Mouse (Mus musculus) ES-Bruce4 (cell line): ENCODE results near the gene Atrip. TPM values are rescaled to one million over a fixed set of nuclear protein-coding genes. Genes with fewer than 3 reads are reported as not detected.

Source experiments
- H3K27ac ChIP-seq: 2 replicates; pipeline ENCODE4 v1.5.1; 2012; ENCODE audit warnings: low read length, inconsistent platforms; ENCODE audit not compliant: insufficient read depth
- H3K27me3 ChIP-seq: 2 replicates; pipeline ENCODE4 v1.6.1; 2012; ENCODE audit warnings: mild to moderate bottlenecking, low read length, inconsistent platforms; ENCODE audit not compliant: control insufficient read depth, poor library complexity, insufficient read depth, severe bottlenecking
- H3K36me3 ChIP-seq: 2 replicates; pipeline ENCODE4 v1.6.1; 2012; ENCODE audit warnings: inconsistent platforms, mild to moderate bottlenecking, low read length, moderate library complexity; ENCODE audit not compliant: control insufficient read depth, poor library complexity, insufficient read depth, severe bottlenecking
- H3K4me1 ChIP-seq: one replicate; pipeline ENCODE4 v1.8.1; 2011; ENCODE audit warnings: low read length; ENCODE audit not compliant: control insufficient read depth, insufficient read depth
- H3K4me3 ChIP-seq: 2 replicates; pipeline ENCODE4 v1.5.1; 2011; ENCODE audit warnings: low read depth, mild to moderate bottlenecking, low read length
- H3K9ac ChIP-seq: 2 replicates; pipeline ENCODE4 v1.6.1; 2012; ENCODE audit warnings: low read depth, mild to moderate bottlenecking, inconsistent platforms; ENCODE audit not compliant: poor library complexity, severe bottlenecking
- H3K9me3 ChIP-seq: replicated peaks from 2 replicates; pipeline ENCODE4 v1.6.1; 2012; ENCODE audit warnings: mild to moderate bottlenecking, low read length, inconsistent platforms; ENCODE audit not compliant: control insufficient read depth, poor library complexity, insufficient read depth, severe bottlenecking
- CTCF ChIP-seq: IDR thresholded peaks from one replicate; pipeline ENCODE4 v1.8.1; 2011; ENCODE audit warnings: low read depth, low read length
- EP300 ChIP-seq: IDR thresholded peaks from 2 replicates; pipeline ENCODE4 v1.6.1; 2011; ENCODE audit warnings: low read depth, low read length; ENCODE audit not compliant: insufficient read depth
- POLR2A ChIP-seq: IDR thresholded peaks from one replicate; pipeline ENCODE4 v1.8.1; 2011; ENCODE audit warnings: low read length; ENCODE audit not compliant: insufficient read depth
- polyA plus RNA-seq: library from polyadenylated mRNA; stranded (reverse); fragments of >200 nt; gene quantifications from 2 replicates; pipeline ENCODE4 v1.2.4, GENCODE M21; 2011; ENCODE audit warnings: low read depth; ENCODE audit not compliant: missing spikeins, insufficient read depth, insufficient read length

Gene Atrip
- polyA plus RNA-seq, 1 experiment, result 20.0 TPM

DNA sequence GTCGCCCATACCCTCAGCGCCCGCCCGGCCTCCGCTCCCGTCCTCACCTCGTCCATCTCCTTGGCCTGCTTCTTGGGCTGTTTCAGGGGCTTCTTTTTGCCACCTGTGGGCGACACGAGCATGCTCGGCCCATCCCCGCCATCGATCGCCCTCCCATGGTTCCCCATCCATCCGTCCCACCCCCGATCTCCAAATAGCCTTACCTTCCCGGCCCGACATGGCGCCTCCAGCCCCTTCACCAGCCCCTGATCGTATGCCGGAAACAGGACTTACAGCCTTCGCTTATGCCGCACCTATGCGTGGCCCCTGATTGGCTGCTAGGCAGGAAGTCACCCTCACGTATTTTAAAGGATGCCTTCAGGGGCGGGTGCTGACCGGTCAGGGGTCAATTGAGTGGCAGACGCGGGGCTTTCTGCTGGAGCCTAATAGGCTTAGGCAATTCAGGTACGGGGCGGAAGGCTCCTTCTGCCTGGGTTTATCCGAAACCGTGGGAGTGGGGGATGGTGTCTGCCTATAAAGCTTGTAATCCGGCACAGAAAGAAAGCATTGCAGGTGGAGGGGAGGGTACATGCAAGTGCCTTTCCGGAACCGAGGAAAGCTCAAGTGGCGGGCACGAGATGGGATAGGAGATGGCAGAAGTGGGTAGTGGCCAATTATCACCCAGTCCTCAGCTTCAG lies 8.3 kb upstream of the Atrip start, which contains the start of the genes Ccdc51 and Tma7:
Gene Ccdc51 (plus strand): TSS at position 370 of the 677 bp plus-strand sequence.
Gene Tma7 (minus strand): TSS at position 464 of the 677 bp plus-strand sequence.
- H3K27me3 ChIP-seq, result no peaks in the 10 kb centered on the region
- H3K4me1 ChIP-seq, result no peaks in the 10 kb centered on the region
- peak within 1 kb of the TSS; percentile 93 for H3K9ac ChIP-seq
- TF ChIP-seq EP300, result no peak
- peak; percentile 94 for TF ChIP-seq POLR2A
- no peak for TF ChIP-seq CTCF
- H3K9me3 ChIP-seq, result no peaks in the 10 kb centered on the region
- H3K36me3 ChIP-seq, result peaks cover 10% of the 10 kb centered on the region; the same call in 1 of the 2 replicates
- H3K27ac ChIP-seq, result peak within 1 kb of the TSS; percentile 31
- H3K4me3 ChIP-seq, result peak within 1 kb of the TSS; percentile 91

DNA sequence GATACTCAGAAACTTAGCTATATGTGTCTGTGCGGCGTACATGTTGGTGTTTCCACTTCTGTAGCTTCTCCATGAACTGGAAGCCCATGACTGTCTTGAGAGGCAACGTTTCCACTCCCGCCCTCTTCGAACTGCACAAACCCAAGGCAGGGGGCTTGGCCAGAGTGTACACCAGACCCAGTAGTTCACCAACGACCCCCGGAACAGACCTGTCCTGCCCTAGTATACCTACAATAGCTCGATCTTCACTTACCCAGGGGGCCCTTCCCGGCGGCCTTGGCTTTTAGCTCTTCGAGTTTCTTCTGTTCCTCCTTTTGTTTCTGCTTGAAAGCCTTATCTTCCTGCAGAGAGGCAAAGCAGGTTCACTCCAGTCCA lies 7.8 kb upstream of the Atrip start:
- H3K4me1 ChIP-seq, result no peaks in the 10 kb centered on the region
- TF ChIP-seq POLR2A (no peak), EP300 (no peak), CTCF (no peak)
- no peaks in the 10 kb centered on the region for H3K27me3 ChIP-seq
- H3K36me3 ChIP-seq, result peaks cover 10% of the 10 kb centered on the region; the same call in 1 of the 2 replicates
- H3K27ac ChIP-seq, result no peak overlapping the region
- H3K9me3 ChIP-seq, result no peaks in the 10 kb centered on the region
- peak overlapping the region; percentile 93 for H3K9ac ChIP-seq
- peak overlapping the region; percentile 91 for H3K4me3 ChIP-seq

DNA sequence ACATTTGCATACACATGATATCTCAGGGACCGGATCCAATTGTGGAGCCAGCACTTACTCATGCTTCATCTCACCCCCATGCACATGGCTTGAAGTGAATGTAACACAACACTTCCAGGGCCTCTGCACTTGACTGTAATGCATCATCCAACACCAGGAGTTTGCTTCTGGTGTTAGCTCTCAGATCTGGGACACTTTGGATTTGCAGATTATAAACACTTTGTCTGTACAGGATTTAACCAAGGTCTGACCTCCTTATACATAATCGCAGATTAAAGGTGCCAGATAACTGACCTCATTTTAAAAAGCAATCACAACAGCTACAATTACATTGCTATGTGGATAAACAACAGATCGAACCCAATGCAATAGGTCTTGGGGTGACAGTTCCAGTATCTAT lies 6.6 kb upstream of the Atrip start:
- H3K4me3 ChIP-seq, result no peak overlapping the region
- H3K4me1 ChIP-seq, result no peaks in the 10 kb centered on the region
- no peak overlapping the region for H3K27ac ChIP-seq
- H3K9ac ChIP-seq, result no peak overlapping the region
- no peak for TF ChIP-seq POLR2A
- no peak for TF ChIP-seq EP300
- H3K27me3 ChIP-seq, result no peaks in the 10 kb centered on the region
- H3K9me3 ChIP-seq, result no peaks in the 10 kb centered on the region
- peaks cover 10% of the 10 kb centered on the region; the same call in 1 of the 2 replicates for H3K36me3 ChIP-seq

DNA sequence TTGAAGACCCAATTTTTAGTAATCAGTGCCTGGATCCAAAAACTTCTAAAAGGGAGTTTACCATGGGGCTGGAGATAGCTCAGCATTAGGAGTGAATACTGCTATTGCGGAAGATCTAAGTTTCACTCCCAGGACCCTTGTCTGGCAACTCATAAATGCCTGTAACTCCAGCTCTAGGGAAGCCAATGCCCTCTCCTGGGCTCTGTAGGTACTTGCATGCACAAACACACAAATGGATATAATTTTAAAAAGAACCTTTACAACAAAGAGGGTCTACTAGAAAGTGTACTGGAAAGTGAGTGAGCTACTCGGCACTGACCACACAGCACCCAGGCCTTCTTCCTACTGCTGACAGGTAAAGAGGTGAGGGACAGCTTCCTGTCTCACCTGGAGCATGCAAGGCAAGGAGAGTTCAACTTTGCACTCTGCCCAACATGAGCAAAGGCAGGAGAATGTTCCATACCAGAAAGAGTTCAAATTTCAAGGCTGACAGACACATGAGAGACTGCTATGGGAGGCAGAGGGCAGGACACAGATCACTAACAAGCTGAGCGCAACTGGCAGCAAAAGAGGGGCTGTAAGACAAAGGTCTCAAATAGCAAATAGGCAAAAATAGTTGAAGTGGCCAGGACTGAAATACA lies 5.7 kb downstream of the Atrip start:
- Histone ChIP-seq H3K27me3 (no peaks in the 10 kb centered on the region), H3K4me1 (no peaks in the 10 kb centered on the region), H3K9me3 (no peaks in the 10 kb centered on the region), H3K9ac (no peak overlapping the region), H3K27ac (no peak overlapping the region), H3K4me3 (no peak overlapping the region), H3K36me3 (peaks cover 52% of the 10 kb centered on the region)
- no peak for TF ChIP-seq EP300

GRCm38 (mm10) chr9:109060898-109061295 lies 13.0 kb downstream of the Atrip start:
- H3K36me3 ChIP-seq, result peaks cover 26% of the 10 kb centered on the region
- no peaks in the 10 kb centered on the region for H3K9me3 ChIP-seq
- TF ChIP-seq POLR2A (no peak), EP300 (no peak), CTCF (no peak)
- H3K27ac ChIP-seq, result no peak overlapping the region
- no peak overlapping the region for H3K4me3 ChIP-seq
- H3K9ac ChIP-seq, result no peak overlapping the region
- H3K27me3 ChIP-seq, result no peaks in the 10 kb centered on the region
- H3K4me1 ChIP-seq, result no peaks in the 10 kb centered on the region

GRCm38 (mm10) chr9:109060184-109060897 lies 13.6 kb downstream of the Atrip start:
- Histone ChIP-seq H3K27me3 (no peaks in the 10 kb centered on the region), H3K9ac (no peak overlapping the region), H3K27ac (peak overlapping the region; percentile 28; the same call in 1 of the 2 replicates), H3K36me3 (peaks cover 21% of the 10 kb centered on the region), H3K9me3 (no peaks in the 10 kb centered on the region), H3K4me3 (no peak overlapping the region), H3K4me1 (no peaks in the 10 kb centered on the region)
- TF ChIP-seq POLR2A (no peak), EP300 (no peak), CTCF (no peak)
